Mouse (Mus musculus) retina, embryonic 14.5 days (tissue): ENCODE data around the gene Syt1.

ENCODE experiments used
- DNase-seq: peaks from one replicate; pipeline ENCODE4 v3.0.0-alpha.2; 2015; ENCODE audit warnings: low spot score

Syt1 gene

DNA sequence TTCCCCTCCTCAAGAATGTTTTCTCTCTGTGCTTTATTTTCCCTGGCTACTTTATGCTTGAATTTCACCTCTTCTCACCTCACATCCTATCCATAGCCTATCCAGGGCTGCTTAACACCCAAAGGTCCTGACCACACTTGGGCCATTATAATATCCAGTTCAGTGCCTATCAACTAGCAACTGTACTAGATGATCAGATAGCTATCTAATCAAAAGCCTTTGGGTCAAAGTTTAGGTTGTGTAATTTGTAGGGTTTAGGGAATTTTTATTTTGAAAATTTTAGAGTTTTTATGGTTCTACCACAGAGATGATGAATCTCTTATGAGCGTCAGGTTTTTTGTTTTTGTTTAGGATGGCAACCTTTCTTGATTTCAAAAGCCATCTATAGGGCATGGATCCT, 125.0 kb downstream of the Syt1 start:
- no peak for DNase-seq

DNA sequence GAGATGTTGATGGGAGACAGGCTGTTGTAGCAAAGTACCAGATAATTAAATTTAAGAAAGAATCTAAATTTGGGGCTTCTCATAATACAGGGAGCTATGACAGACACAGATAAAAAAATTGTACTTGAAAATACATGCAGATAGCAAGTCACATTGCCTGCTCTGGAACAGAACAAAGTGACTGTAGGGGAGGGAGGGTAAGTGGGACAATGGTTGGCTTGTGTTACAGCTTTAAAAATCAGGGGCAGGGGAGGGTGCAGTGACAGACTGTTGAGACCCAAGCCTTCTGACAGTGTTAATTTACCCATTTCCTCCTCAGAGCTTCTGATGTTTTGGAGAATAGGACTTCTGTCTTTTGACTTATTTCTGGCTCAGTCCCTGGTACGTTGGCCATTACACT, 126.3 kb downstream of the Syt1 start:
- no peak for DNase-seq

DNA sequence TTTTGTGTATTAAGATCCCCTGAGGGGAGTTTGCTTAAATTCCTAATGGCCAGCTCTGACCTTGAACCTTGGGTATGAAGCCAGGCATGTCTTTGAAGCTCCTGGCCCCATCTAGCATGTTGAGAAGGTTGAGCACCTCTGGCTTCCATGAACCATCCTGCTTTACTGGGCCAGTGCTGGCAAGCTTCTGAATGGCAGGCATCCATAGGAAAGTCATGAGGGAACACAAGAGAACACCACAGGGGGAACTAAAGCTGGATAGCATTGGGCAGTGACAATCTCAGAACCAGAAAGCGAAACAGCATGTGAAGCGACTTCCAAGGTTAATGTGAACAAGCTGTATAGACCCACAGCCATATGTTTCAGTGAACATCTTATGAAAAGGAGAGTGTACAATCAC, 130.4 kb downstream of the Syt1 start:
- DNase-seq, result no peak

DNA sequence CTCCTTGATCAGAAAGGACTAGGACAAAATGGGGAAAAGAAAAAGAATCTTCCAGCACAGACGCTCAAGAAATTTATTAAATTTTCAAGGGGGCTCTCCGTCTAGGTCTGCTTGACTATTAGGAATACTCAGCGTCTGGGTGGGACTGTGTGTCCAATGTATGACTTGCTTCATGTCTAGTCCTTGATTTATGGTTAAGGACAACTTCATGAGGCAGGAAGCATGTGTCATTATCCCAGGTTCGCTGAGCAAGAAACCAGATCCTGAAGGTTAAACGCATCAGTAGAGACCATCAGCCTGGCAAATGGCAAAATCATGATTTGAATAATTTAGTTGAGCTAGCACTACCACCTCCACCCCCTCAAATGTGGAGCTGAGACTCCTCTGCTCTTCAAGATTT, 135.1 kb downstream of the Syt1 start:
- peak; percentile 22 for DNase-seq

DNA sequence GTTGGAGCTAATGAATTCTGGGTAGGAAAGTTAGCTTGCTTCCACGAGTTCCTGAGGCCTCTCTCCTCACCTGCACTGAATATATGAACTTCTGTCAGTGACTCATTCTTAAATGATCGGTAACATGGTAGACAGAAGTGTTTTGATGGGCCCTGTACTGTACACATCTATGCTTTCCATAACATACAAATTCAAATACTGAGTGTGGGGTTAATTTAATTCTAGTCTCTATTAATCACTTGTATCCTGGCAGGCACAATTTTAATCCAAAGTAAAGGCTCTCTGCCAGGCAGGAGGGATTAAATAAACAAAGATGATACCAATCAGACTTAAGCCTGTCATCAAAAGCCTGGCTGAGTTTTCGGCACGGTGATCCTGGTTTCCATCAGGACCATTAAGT, 136.1 kb downstream of the Syt1 start:
- no peak for DNase-seq

DNA sequence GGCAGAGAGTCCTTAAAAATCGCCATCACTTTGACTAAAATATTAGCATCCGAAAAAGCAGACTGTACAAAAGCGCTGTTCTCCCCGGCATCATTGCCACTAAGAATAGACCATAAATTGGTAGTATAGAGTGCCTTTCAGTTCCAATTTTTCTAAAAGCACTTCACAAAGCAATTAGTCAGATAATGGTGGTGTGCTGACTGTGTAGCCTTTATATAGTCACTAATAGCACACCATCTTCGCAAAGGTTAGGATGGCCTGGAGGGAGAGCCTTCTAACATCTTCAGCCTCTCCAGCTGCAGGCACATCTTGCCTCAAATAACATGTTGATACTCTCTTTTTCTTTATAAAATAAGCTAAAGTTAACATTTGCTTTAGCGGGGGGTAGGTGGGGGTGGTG, 138.4 kb downstream of the Syt1 start:
- DNase-seq, result no peak

DNA sequence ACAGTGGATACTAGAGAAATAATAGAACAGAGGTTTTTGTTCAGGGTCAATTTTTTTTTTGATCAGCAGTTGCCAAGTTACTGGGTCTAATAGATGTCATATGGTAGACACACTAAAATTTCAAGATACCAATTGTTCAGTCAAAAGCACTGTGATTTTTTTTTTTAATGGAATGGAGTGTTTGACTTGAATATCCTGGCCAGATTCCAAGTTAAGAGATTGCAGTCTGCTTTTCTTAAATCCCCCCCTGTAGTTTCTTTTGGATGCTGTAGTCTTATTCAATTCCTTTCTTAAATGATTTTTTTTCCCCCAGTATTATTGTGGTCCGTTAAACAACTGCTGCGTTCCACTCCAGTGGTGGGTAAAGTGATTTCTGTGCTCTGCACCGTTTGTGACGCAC, 140.2 kb downstream of the Syt1 start:
- DNase-seq, result no peak

DNA sequence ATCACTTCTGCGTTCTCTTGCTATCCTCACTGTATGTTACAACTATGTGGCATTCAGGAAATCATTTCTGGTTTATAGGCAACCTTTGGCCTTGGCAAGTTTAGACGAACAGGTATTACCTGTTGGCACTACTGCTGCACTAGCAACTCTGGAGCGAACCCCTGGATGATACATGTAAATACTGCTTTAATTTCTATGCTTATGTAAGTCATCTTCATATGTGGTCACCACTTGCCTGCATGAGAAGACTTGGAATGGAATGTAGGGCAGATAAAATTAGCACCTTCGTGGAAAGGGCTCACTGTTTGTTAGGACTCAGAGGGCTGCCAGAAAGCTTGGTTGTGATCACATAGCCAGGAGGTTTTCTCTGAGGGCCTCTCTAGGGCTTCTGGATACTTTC, 142.6 kb downstream of the Syt1 start:
- DNase-seq, result no peak

DNA sequence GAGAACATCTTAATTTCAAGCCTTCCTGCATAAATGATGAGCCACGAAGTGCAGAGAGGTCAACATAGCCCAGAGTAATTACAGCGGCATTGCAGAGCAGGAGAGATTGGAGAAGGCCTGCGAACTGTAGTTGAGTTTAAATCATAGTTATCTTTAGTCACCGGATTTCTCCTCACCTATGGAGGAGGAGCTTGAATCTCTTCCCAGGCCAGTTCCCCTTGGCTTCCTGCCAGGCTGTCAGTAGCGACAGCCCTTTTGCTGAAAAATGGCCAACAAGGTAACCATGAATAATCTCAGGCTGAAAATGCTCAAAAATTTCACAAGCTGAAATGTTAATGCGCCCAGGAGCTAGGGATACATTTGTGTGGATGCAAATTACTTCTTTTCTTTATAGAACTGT, 143.6 kb downstream of the Syt1 start:
- DNase-seq, result no peak

DNA sequence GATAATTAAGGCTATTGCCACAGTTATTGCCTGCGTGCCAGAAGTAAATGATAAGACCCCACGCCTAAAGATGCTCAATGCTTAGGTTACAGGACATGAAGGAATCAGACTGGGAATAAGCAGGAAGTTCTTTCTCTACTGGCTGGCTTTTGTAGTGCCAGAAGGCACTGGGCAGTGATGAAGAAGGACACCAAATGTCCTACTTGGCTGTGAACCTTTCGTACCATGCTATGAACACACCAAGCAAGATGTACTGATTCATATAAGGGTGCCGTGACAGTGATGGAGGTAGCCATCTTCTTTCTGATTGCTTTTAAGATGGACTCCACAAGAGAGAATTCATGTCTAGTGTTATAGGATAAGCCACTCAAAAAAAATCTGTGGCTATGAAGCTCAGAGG, 145.2 kb downstream of the Syt1 start:
- DNase-seq, result no peak

DNA sequence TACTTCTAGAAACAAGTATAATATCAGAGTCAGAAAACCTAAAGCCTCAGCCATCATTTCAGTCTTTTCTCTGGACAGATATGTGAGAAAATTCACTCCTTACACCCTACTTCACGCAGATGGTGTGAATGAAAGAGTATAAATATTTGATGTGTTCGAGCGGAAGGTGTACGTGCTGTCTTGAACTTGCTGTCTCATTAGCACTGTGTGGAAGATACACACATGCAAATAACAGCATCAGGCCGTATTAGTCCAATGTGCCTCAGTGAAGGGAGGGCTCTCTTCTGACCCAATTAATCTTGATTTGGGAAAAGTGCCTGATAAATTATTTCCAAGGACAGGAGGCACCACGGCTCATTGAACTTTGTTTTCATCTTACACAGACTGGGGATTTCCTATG, 154.8 kb downstream of the Syt1 start:
- DNase-seq, result peak; percentile 12

DNA sequence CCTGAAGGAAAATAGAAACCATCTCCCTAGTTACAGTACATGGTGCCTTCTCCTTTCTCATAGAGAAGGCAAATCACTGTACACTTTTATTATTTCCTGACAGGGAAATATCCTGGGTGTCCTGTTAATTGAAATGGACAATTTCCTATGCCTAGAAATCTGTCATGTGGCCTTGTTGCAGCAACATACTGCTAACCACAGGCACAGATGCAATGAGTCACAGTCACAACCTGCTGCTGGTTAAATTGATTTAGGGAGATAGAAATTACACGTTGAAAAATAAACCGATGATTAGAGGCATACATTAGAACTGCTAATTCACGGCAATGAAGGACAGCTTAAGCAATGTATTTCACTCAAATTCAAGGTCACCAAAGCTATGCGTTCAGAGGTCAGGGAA, 158.0 kb downstream of the Syt1 start:
- DNase-seq, result no peak

DNA sequence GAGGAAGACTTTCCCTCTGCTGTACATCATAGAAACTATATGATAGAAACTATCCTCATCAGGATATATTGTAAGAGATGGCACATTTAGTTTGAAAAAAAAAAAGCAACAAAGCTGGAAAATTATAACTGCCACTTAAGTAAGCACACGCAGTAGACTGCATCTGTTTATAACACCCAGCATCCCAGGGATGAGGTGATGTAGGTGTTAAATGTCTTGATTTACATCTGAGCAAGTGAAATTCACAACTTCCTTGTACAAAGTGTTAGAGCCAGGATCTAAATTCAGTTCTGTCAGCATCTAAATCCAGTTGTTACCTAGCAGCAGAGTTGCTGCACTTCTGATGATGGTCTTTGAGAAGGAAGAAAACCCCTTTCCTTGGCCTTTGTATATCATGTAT, 173.3 kb downstream of the Syt1 start:
- DNase-seq, result no peak

DNA sequence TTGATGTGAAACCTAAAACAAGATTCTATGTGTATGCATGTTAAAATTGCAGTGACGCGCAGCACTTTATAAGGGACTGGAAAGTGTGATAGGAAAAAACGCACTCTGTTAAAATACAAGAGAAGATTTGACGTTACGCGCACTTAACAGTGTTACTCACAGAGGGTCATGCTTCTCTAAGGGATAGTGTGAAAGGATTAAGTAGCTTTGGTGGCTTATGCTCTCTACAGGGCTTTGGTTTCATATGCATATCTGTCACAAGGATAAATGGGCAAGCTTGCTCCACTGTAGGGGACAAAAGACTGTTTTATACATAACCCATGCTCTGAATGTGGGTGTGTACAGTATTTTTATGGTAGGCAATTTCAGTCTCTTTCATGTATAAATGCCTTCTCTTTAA, 178.5 kb downstream of the Syt1 start:
- DNase-seq, result peak; percentile 43

DNA sequence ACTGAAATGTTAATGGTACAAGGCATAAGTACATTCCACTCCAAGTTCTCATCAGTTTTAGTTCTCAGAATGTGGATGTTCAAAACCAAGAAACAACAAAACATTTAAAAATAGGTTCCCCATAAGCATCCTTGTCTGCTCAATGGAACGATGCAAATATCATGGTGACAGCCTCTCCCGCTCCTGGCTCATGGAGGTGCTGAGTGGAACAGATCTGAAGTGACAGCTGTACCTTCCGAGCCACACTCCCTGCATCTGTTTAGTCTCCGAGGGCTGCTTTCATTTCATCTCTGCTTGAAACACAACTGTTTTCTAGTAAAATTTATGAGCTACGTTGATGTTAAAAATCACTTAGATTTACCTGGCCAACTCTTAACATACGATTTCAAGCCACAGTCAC, 179.0 kb downstream of the Syt1 start:
- DNase-seq, result peak; percentile 79

DNA sequence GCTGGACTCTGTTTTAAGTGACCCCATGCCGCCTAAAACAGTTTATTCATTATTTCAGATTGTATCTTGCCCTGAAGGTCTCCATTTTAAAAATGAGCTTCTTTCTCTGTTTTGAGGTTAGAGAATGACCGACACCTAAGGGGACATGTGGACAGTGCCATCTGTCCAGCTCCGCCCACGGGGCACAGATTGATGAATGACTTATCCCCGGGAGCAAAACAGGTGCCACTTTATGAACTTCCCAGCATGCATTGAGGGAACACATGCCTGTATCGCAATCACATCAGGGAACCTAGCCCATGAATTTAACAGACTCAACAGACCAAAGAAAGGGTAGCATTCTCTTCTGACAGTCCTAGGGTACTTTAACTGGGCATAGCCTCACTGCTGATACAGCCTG, 188.5 kb downstream of the Syt1 start:
- DNase-seq, result no peak

DNA sequence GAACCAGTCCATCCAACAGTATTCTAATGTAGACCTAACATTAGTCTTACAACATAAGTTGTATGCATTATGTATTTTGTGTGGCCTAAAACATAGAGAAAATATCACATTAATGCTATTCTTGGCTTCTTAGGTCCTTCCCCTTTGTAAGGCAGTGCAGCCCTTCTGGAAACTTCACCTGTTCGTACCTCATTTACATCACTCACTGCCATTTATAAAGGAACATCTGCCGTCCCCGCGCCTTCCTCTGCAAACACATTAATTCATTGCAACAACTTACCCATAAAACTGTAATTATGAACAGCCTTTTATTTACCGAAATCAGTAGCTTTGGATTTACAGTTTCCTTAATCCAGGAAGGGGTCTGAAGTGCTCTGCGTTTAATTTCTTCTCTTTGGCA, 195.4 kb downstream of the Syt1 start:
- DNase-seq, result no peak

DNA sequence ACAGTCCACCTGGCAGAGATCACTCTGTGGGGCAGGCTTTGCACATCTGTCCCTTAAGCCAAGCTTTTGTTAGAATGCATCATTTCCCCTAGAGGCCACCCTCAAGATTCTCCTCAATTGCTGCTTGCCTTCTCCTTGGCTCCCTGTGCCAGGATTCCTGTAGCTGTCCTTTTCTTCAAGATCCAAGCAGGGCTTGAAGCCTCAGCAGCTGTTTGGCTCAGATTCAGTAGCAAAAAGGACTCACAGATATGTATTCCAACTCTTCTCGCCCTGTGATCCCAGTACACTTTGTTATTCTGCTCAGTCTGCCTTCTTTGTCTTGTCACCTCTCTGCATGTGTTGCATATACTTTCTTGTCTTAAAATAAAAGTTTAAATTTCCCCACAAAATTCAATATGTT, 206.4 kb downstream of the Syt1 start:
- no peak for DNase-seq

DNA sequence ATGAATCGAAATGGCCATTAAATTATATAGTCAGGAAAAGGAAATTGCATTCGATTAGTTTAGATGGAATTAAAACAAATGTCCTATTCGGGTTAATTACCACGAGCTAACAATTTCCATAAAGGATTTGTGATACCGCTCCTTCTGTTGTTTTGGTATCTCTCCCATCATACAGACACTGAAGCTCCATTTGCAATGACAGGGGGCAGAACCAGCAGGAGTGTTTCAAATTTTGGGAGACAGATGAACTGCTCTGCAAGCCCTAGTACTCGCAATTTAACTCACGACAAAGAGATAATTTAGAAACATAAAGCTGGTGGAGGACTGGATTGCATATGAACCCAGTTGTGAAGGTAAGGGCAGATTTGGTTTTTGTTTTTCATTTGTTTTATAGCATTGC, 210.0 kb downstream of the Syt1 start:
- no peak for DNase-seq

DNA sequence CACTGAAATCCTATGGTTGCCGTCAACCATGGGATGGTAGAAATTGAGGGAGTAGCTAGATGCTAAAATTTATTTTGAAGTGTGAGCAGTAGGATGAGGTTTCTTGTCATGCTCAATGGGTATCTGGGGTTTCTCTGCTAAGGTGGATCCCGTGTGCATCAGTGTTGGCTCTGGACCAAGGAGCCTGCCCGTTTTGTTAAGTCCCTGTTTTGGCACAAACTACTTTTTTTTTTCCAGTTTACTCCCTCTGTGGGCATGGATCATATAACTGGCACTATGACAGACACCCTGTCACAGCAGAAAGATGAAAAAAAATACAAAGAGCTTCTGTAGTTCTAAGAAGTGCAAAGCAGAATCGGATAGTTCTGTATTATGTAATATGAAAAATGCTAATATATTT, 212.0 kb downstream of the Syt1 start:
- DNase-seq, result no peak

DNA sequence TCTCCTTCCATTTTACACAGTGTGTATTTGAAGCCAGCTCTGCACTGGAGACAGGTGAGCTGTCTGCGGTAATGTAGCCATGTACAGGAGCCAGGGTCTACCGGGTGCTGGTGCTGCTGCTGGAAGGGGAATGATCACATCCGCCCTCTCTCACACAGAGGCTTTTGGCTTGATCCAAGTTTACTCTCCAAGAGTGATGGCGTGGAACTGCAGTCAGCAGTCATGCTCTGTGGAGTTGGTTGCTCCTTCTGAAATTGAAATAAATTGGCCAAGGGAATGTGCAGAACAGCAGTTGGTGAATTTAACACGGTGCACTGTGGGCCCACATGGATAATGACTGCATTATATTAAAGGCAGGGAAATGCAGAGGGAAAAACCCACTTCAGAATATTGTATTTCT, 228.0 kb downstream of the Syt1 start:
- no peak for DNase-seq

DNA sequence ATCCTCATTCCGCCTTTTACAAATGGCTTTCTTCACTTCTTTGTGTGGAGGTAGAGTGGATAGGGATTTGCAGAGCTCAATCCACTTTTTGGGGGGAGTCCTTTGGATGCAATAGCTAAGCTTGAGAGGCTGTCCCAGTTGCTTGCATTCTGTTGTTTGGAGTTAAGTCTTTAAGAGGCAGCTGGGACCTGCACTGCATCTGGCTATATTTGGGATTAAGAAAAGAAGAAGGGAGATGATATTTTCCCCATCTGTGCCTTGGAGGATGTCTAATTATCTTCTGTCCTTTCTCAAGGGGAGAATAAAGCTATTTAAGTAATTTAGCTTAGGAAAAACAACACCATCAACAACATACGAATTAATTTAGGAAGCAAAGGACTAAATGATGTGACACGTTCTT, 230.2 kb downstream of the Syt1 start:
- DNase-seq, result no peak

DNA sequence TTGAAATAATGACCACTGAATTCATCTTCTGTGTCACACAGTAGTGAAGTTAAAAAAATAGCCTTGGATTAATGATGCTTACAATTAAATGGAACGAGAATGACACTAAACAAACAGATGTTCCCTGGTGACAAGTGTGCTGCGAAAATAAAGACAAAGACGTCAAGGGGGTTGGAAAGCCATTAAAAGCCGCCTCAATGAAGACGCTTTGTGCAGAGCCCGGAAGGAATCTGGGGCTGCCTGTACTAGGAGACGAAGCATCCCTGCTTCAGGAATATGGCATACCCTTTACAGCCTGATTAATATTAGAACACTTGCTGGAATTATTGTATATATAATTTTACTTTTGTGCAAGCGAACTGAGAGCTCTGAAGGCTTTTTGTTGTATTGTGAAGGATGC, 234.0 kb downstream of the Syt1 start:
- peak; percentile 36 for DNase-seq

DNA sequence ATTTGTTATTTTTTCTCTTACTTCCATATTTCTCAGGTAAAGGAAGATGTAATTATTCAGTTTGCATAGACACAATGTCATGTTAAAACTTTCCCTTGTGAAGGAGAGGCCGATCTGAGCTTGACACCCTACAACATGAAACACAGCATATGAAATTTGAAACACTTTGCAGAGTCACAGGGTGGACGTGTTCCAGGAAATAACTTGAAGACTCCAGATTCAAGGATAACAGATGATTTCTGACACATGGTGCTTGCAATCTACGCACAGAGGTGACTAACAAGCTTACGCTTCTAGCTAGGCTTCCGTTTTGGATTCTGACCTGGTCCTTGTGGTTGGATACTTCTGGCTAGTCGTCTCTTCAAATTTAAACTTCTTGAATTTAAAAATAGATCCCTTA, 239.7 kb downstream of the Syt1 start:
- DNase-seq, result no peak

DNA sequence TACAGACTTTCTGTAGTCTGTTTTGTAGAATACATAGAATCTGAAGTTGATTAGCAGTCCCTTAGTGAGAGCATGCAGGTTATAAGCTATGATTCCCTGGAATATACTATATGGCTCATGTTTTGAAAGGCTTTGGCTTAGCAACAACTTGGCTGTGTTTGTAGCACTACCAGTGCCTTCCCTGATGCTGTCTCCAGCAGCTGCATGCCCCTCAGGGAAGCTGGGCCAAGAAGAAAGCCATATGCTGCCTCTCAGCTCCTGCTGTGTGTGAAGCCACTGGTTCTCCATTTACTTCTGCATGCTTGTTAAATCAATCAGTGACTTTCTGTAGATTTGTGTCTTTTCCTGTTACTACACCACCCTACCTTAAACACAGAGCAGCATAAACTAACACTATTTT, 245.2 kb downstream of the Syt1 start:
- DNase-seq, result peak; percentile 40

DNA sequence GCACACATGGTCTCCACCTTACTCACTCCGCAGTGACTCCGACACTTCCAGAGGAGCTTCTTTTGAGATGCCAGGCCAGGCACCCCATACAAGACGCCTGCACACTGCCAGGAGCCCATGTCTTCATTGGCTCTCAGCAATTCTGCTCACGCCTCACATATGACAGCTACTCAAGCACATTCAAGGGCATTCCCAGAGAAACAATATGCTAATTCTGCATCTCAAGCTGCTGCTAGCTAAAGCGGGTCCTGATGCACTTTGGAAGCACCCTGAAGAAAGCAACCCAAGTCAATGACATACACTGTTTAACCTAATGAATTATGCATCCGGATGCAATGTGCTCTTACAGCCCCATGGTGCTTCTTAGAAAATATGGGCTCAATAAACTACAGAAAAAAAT, 247.1 kb downstream of the Syt1 start:
- DNase-seq, result no peak
